Mouse (Mus musculus): Measurements from ENCODE around the gene Etv5. TPM values are rescaled to one million over a fixed set of nuclear protein-coding genes. Genes with fewer than 3 reads are reported as not detected.
A peak's percentile ranks its signal among the peaks of the same experiment; 100 is the strongest.

Gene Etv5
- polyA plus RNA-seq, 1 experiment from 2014 or later = 27.7 TPM

DNA sequence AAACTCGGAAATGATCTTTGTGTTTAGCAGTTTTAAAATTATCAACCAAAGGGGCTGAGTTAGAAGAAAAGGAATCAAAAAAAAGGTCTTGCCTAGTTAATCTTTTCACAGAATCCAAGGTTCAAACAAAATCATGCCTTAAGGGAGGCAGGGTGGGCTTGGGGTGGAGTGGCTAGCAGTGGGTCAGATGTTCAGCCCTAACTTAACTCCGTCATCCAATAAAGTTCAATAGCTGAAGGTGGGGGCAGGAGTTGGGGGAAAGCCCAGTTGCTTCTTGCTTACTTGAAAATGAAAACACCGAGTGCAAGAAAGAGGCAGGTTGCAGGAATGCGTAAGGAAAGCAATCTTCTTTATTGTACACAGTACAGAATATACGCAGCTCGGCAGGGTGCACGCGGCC, 58.5 kb downstream of the Etv5 start:
- Histone ChIP-seq H3K9me3 (ENCODE audit: control insufficient read depth, low read length) (no peaks in the 10 kb centered on the region), H3K4me1 (replicated peaks; ENCODE audit: control insufficient read depth, insufficient read depth, low read length) (peaks cover 5% of the 10 kb centered on the region), H3K4me3 (ENCODE audit: low read depth, low read length) (no peak overlapping the region), H3K27ac (ENCODE audit: low read depth, low read length) (no peak overlapping the region), H3K27me3 (ENCODE audit: control insufficient read depth, insufficient read depth, low read length) (no peaks in the 10 kb centered on the region), H3K9ac (ENCODE audit: low read length) (no peak overlapping the region), H3K36me3 (ENCODE audit: control insufficient read depth, insufficient read depth, low read length) (no peaks in the 10 kb centered on the region), H3K4me2 (ENCODE audit: low read depth, low read length, severe bottlenecking) (no peak overlapping the region)
- WGBS = 72% methylated on average over 8 of the region's 8 CpGs
- no peak for DNase-seq (ENCODE audit: low spot score)
- no peak for ATAC-seq (replicated peaks; ENCODE audit: low FRiP score)

DNA sequence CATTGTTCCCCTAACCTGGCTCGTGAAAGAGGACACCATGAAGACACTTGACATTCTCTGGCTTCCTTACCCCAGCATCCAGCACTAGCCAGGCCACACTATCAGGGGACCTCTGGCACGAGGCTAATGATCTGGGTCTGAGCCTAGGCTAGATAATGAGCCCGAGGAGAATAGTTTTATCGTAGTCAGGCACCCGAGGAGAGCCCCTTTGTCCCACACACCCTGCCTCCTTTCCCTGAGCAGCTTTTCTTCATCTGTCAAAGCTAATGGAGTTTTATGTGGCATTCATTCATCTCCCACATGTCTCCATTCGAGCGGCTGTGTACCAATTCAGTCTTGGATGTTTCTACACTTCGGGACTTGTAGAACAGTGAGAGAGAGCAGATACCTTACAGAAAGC, 59.5 kb downstream of the Etv5 start:
- Histone ChIP-seq H3K27ac (ENCODE audit: low read depth, low read length) (no peak overlapping the region), H3K36me3 (ENCODE audit: control insufficient read depth, insufficient read depth, low read length) (no peaks in the 10 kb centered on the region), H3K9me3 (ENCODE audit: control insufficient read depth, low read length) (no peaks in the 10 kb centered on the region), H3K9ac (ENCODE audit: low read length) (no peak overlapping the region), H3K4me3 (ENCODE audit: low read depth, low read length) (no peak overlapping the region), H3K4me2 (ENCODE audit: low read depth, low read length, severe bottlenecking) (no peak overlapping the region), H3K27me3 (ENCODE audit: control insufficient read depth, insufficient read depth, low read length) (no peaks in the 10 kb centered on the region), H3K4me1 (replicated peaks; ENCODE audit: control insufficient read depth, insufficient read depth, low read length) (peaks cover 5% of the 10 kb centered on the region)
- peak; percentile 52 for DNase-seq (ENCODE audit: low spot score)
- WGBS = 24% methylated on average over 8 of the region's 8 CpGs
- ATAC-seq (replicated peaks; ENCODE audit: low FRiP score) = no peak

DNA sequence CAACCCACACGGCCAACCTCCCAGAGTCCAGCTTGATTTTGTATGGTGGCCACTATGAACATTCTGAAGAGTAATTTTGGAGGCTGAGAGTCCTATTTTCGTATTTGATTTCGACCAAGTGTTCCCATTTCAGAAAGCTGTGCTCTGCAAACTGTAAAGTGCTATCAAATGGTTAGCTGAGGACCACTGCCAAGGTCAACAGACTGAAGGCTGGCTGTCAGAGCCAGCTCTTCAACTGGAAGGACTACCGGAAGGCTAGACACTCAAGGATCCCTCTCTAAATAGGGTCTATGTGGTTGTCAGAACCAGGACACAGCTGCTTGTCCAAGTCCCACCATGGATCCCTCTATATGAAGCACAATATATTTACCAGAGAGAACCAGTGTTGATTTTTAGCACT, 60.2 kb downstream of the Etv5 start:
- DNase-seq (ENCODE audit: low spot score) = no peak
- peaks cover 5% of the 10 kb centered on the region for H3K4me1 ChIP-seq (replicated peaks; ENCODE audit: control insufficient read depth, insufficient read depth, low read length)
- 92% methylated on average over 4 of the region's 4 CpGs for WGBS

DNA sequence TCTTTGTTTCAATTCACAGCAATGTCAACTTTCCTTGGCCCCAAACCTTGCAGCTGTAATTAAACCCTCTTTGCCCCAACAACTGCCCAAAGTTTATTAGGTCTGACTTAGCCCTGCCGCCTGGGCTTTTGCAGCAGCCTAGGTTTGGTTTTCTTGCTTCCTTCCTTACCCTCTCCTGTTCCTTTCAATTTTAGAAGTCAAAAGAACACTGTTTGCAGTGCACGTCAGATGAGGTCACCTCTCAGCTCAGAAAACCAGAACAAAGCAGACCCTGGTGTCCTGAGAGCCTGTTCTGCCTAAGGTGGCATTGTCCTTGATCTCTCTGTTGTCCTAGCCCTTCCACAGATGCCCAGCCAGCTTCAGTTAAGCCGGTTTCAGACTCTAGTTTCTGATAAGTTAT, 61.8 kb downstream of the Etv5 start:
- H3K27me3 ChIP-seq (ENCODE audit: control insufficient read depth, insufficient read depth, low read length) = no peaks in the 10 kb centered on the region
- H3K27ac ChIP-seq (ENCODE audit: low read depth, low read length) = no peak overlapping the region
- H3K4me2 ChIP-seq (ENCODE audit: low read depth, low read length, severe bottlenecking) = no peak overlapping the region
- no peak for DNase-seq (ENCODE audit: low spot score)
- no peak overlapping the region for H3K9ac ChIP-seq (ENCODE audit: low read length)
- ATAC-seq (replicated peaks; ENCODE audit: low FRiP score) = no peak
- no peaks in the 10 kb centered on the region for H3K9me3 ChIP-seq (ENCODE audit: control insufficient read depth, low read length)
- peaks cover 5% of the 10 kb centered on the region for H3K4me1 ChIP-seq (replicated peaks; ENCODE audit: control insufficient read depth, insufficient read depth, low read length)
- H3K4me3 ChIP-seq (ENCODE audit: low read depth, low read length) = no peak overlapping the region
- WGBS = 46% methylated on average over 3 of the region's 3 CpGs
- no peaks in the 10 kb centered on the region for H3K36me3 ChIP-seq (ENCODE audit: control insufficient read depth, insufficient read depth, low read length)

More for the DNA sequence above, 60.2 kb downstream of the Etv5 start:
- ATAC-seq (replicated peaks; ENCODE audit: low FRiP score) = no peak
- H3K27ac ChIP-seq (ENCODE audit: low read depth, low read length) = no peak overlapping the region
- no peaks in the 10 kb centered on the region for H3K9me3 ChIP-seq (ENCODE audit: control insufficient read depth, low read length)
- H3K36me3 ChIP-seq (ENCODE audit: control insufficient read depth, insufficient read depth, low read length) = no peaks in the 10 kb centered on the region
- no peak overlapping the region for H3K4me2 ChIP-seq (ENCODE audit: low read depth, low read length, severe bottlenecking)
- H3K27me3 ChIP-seq (ENCODE audit: control insufficient read depth, insufficient read depth, low read length) = no peaks in the 10 kb centered on the region
- no peak overlapping the region for H3K4me3 ChIP-seq (ENCODE audit: low read depth, low read length)
- H3K9ac ChIP-seq (ENCODE audit: low read length) = no peak overlapping the region

DNA sequence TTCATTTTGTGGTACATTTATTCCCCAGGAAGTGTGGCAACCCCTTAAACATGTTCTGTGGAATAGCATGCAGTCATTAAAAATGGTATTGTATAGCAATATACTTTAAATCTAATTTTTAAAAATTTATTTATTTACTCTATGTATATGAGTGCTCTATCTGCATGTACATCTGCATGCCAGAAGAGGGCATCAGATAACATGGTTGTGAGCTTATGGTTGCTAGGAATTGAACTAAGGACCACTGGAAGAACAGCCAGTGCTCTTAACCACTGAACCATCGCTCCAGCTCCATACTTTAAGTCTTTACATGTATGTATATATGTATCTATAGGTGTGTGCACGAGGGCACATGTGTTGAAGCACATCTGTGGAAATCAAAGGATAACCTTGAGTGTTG, 64.6 kb downstream of the Etv5 start:
- ATAC-seq (replicated peaks; ENCODE audit: low FRiP score) = no peak
- Histone ChIP-seq H3K36me3 (ENCODE audit: control insufficient read depth, insufficient read depth, low read length) (no peaks in the 10 kb centered on the region), H3K9me3 (ENCODE audit: control insufficient read depth, low read length) (no peaks in the 10 kb centered on the region), H3K4me3 (ENCODE audit: low read depth, low read length) (no peak overlapping the region), H3K27ac (ENCODE audit: low read depth, low read length) (no peak overlapping the region), H3K4me2 (ENCODE audit: low read depth, low read length, severe bottlenecking) (no peak overlapping the region), H3K9ac (ENCODE audit: low read length) (no peak overlapping the region), H3K27me3 (ENCODE audit: control insufficient read depth, insufficient read depth, low read length) (no peaks in the 10 kb centered on the region), H3K4me1 (replicated peaks; ENCODE audit: control insufficient read depth, insufficient read depth, low read length) (peaks cover 2% of the 10 kb centered on the region; the same call in 1 of the 2 replicates)
- DNase-seq (ENCODE audit: low spot score) = no peak
- 75% methylated on average over 2 of the region's 2 CpGs for WGBS

DNA sequence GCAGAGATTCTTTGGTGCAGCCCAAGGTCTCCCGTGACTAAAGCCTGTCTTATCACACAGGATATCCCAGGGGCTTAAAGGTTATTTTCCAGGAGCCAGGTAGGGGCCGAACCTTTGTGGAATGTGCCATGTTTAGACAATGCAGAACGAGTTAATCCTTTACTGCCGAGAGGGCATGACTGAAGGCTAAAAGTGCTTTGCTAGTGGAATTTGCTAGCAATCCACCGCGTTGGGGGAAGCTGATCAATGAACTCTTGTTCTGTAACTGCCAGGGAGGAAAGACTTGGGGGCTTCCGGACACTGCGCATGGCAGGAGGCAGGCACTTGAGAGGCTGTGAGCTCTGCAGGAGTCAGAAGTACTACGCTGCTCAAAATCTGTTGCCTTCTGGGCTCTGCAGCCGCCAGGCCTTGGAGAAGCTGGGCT, 66.8 kb downstream of the Etv5 start:
- Histone ChIP-seq H3K4me2 (ENCODE audit: low read depth, low read length, severe bottlenecking) (0 out of 2 replicates have a peak overlapping the region, but pooled peaks have one; percentile 5), H3K27ac (ENCODE audit: low read depth, low read length) (no peak overlapping the region), H3K36me3 (ENCODE audit: control insufficient read depth, insufficient read depth, low read length) (no peaks in the 10 kb centered on the region), H3K27me3 (ENCODE audit: control insufficient read depth, insufficient read depth, low read length) (no peaks in the 10 kb centered on the region), H3K9ac (ENCODE audit: low read length) (no peak overlapping the region), H3K9me3 (ENCODE audit: control insufficient read depth, low read length) (no peaks in the 10 kb centered on the region), H3K4me3 (ENCODE audit: low read depth, low read length) (no peak overlapping the region), H3K4me1 (replicated peaks; ENCODE audit: control insufficient read depth, insufficient read depth, low read length) (no peaks in the 10 kb centered on the region)
- 15% methylated on average over 10 of the region's 10 CpGs for WGBS
- ATAC-seq (replicated peaks; ENCODE audit: low FRiP score) (no peak), DNase-seq (ENCODE audit: low spot score) (no peak)

DNA sequence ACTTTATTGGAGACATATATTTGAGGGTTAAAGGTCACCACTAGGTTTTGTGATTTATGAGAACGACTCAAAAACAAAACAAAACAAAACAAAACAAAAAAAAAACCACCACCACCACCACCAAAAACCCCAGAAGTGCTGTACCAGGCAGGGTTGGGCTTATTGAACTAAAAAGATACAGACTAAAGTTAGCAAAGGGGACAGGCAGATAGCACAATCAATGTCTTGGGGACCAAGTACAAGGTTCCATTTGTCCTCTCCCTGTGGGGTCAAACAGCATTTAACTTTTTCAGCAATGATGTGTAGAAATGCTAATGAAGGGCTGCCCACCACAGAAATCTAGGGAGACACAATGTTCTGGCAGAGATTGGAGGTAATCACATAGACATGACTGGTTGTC, 67.3 kb downstream of the Etv5 start:
- no peaks in the 10 kb centered on the region for H3K36me3 ChIP-seq (ENCODE audit: control insufficient read depth, insufficient read depth, low read length)
- WGBS = 74% methylated on average over 1 of the region's 1 CpGs
- no peaks in the 10 kb centered on the region for H3K27me3 ChIP-seq (ENCODE audit: control insufficient read depth, insufficient read depth, low read length)
- DNase-seq (ENCODE audit: low spot score) (no peak), ATAC-seq (replicated peaks; ENCODE audit: low FRiP score) (no peak)
- H3K4me1 ChIP-seq (replicated peaks; ENCODE audit: control insufficient read depth, insufficient read depth, low read length) = no peaks in the 10 kb centered on the region
- H3K4me2 ChIP-seq (ENCODE audit: low read depth, low read length, severe bottlenecking) = no peak overlapping the region
- no peak overlapping the region for H3K9ac ChIP-seq (ENCODE audit: low read length)
- no peaks in the 10 kb centered on the region for H3K9me3 ChIP-seq (ENCODE audit: control insufficient read depth, low read length)
- H3K27ac ChIP-seq (ENCODE audit: low read depth, low read length) = no peak overlapping the region
- no peak overlapping the region for H3K4me3 ChIP-seq (ENCODE audit: low read depth, low read length)

DNA sequence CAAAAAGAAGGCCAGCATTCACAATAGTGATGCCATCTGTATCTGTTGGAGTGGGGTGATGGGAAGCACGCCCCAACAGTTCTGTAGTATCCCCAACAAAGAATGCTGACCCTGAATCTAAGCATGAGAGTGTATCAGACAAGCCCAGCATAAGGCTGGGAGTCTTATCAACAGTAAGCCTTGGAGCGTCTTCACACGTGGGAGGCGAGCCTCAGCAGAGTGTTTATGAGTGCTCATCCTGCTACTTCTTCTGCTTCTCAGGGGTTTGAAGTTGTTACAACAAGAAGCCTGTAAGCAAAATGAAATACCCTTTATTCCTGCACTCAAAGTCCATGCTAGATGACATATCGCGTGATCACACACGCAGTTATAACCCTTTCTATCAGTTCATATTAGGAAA, 72.4 kb downstream of the Etv5 start:
- no peak for ATAC-seq (replicated peaks; ENCODE audit: low FRiP score)
- no peak overlapping the region for H3K9ac ChIP-seq (ENCODE audit: low read length)
- WGBS = 93% methylated on average over 7 of the region's 7 CpGs

DNA sequence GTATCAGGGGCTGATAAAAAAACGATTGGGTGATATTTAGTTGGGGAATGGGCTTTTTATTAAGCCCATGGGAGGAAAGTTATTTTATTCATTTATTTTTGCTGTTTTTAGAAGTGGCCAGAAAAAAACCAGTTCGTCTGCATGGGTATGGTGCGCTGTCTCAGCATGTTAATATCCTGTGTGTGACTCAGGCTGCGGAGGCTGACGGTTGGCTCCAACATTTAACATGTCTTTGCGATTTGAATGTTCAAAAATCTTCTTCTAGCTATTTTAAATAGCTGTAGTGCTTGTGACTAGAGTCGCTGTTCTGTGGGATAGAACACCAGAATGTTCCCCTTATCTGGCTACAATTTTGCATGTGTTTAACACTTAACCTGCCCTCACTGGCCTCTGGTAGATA, 73.5 kb downstream of the Etv5 start:
- Histone ChIP-seq H3K27me3 (ENCODE audit: control insufficient read depth, insufficient read depth, low read length) (no peaks in the 10 kb centered on the region), H3K9ac (ENCODE audit: low read length) (no peak overlapping the region), H3K4me1 (replicated peaks; ENCODE audit: control insufficient read depth, insufficient read depth, low read length) (no peaks in the 10 kb centered on the region), H3K27ac (ENCODE audit: low read depth, low read length) (no peak overlapping the region), H3K36me3 (ENCODE audit: control insufficient read depth, insufficient read depth, low read length) (no peaks in the 10 kb centered on the region), H3K4me2 (ENCODE audit: low read depth, low read length, severe bottlenecking) (no peak overlapping the region), H3K9me3 (ENCODE audit: control insufficient read depth, low read length) (no peaks in the 10 kb centered on the region), H3K4me3 (ENCODE audit: low read depth, low read length) (no peak overlapping the region)
- DNase-seq (ENCODE audit: low spot score) (no peak), ATAC-seq (replicated peaks; ENCODE audit: low FRiP score) (no peak)
- WGBS = 90% methylated on average over 7 of the region's 7 CpGs

More for the DNA sequence above, 72.4 kb downstream of the Etv5 start:
- no peak overlapping the region for H3K4me2 ChIP-seq (ENCODE audit: low read depth, low read length, severe bottlenecking)
- no peaks in the 10 kb centered on the region for H3K27me3 ChIP-seq (ENCODE audit: control insufficient read depth, insufficient read depth, low read length)
- no peaks in the 10 kb centered on the region for H3K9me3 ChIP-seq (ENCODE audit: control insufficient read depth, low read length)
- no peaks in the 10 kb centered on the region for H3K4me1 ChIP-seq (replicated peaks; ENCODE audit: control insufficient read depth, insufficient read depth, low read length)
- DNase-seq (ENCODE audit: low spot score) = no peak
- no peaks in the 10 kb centered on the region for H3K36me3 ChIP-seq (ENCODE audit: control insufficient read depth, insufficient read depth, low read length)
- no peak overlapping the region for H3K27ac ChIP-seq (ENCODE audit: low read depth, low read length)
- H3K4me3 ChIP-seq (ENCODE audit: low read depth, low read length) = no peak overlapping the region
